Mouse (Mus musculus): ENCODE results near the gene Fcna. TPM values are rescaled to one million over a fixed set of nuclear protein-coding genes. Genes with fewer than 3 reads are reported as not detected.

Fcna gene
- polyA plus RNA-seq, 1 experiment: not detected

DNA sequence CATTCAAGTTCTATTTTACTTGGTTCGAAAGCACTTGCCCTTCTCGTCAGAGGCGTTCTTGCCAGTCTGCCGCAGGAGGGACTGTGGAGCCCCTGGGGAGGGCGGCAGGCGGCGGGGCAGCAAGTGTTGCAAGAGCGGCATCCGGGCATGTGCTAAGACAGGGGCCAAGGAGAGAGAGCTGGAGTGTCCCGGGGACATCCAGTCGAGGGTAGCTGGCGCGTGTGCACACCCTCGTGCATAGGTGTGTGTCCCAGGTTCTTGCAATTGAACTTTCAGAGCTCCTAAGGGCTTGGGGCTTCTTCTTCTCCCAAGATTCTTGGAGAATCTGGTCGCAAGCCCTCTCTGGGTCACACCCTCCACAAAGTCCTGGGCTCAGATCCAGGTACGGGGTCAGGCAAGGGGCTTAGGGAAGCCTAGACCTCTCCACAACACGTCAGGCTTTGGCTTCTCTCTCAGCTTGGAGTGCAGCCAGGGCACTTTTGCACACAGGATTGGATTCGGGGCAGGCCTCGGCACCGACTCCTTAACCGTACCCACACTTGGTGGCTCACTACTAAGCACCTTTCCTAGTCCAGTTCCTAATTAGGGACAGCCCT is 52.3 kb downstream of the Fcna start:
- TF ChIP-seq EP300 (IDR thresholded peaks at IDR 0.05; ENCODE audit: insufficient read depth, low read depth, low read length): no peak
- no peak for TF ChIP-seq CTCF (IDR thresholded peaks at IDR 0.05; ENCODE audit: low read depth, low read length)
- no peak for TF ChIP-seq POLR2A (IDR thresholded peaks at IDR 0.05; ENCODE audit: insufficient read depth, low read length)
- H3K36me3 ChIP-seq (ENCODE audit: control insufficient read depth, insufficient read depth, low read length, poor library complexity, severe bottlenecking): no peaks in the 10 kb centered on the region
- H3K27me3 ChIP-seq (ENCODE audit: control insufficient read depth, insufficient read depth, low read length, poor library complexity, severe bottlenecking): peaks cover 5% of the 10 kb centered on the region; the same call in 1 of the 2 replicates
- no peaks in the 10 kb centered on the region for H3K9me3 ChIP-seq (replicated peaks; ENCODE audit: control insufficient read depth, insufficient read depth, low read length, poor library complexity, severe bottlenecking)
- peak overlapping the region; percentile 35 for H3K4me3 ChIP-seq (ENCODE audit: low read depth, low read length)
- H3K27ac ChIP-seq (ENCODE audit: insufficient read depth, low read length): no peak overlapping the region
- peak overlapping the region; percentile 64 for H3K9ac ChIP-seq (ENCODE audit: low read depth, poor library complexity, severe bottlenecking)
- H3K4me1 ChIP-seq (ENCODE audit: control insufficient read depth, insufficient read depth, low read length): peaks cover 2% of the 10 kb centered on the region

Other genes with a start within 250 kb of the Fcna start
- 4.2 and 5.6 TPM in 2 replicates for gene Entpd2, start 232.2 kb downstream of the Fcna start, polyA plus RNA-seq (2011; ENCODE audit: insufficient read depth, insufficient read length, low read depth, missing spikeins)
- 29.7 and 40.9 TPM in 2 replicates for gene Npdc1, start 228.7 kb downstream of the Fcna start, polyA plus RNA-seq (2011; ENCODE audit: insufficient read depth, insufficient read length, low read depth, missing spikeins)
- gene Fut7, start 204.8 kb downstream of the Fcna start, polyA plus RNA-seq (2011; ENCODE audit: insufficient read depth, insufficient read length, low read depth, missing spikeins): not detected in 2 replicates
- gene Abca2, start 199.3 kb downstream of the Fcna start, polyA plus RNA-seq (2011; ENCODE audit: insufficient read depth, insufficient read length, low read depth, missing spikeins): 14.0 and 14.2 TPM in 2 replicates
- gene Clic3, start 171.2 kb downstream of the Fcna start, polyA plus RNA-seq (2011; ENCODE audit: insufficient read depth, insufficient read length, low read depth, missing spikeins): not detected in 2 replicates
- gene Paxx, start 166.9 kb downstream of the Fcna start, polyA plus RNA-seq (2011; ENCODE audit: insufficient read depth, insufficient read length, low read depth, missing spikeins): 3.7 and 5.7 TPM in 2 replicates
- 0.57 TPM in 1 of 2 replicates, not detected in the other for gene Ptgds, start 158.0 kb downstream of the Fcna start, polyA plus RNA-seq (2011; ENCODE audit: insufficient read depth, insufficient read length, low read depth, missing spikeins)
- gene Lcn12, start 134.1 kb downstream of the Fcna start, polyA plus RNA-seq (2011; ENCODE audit: insufficient read depth, insufficient read length, low read depth, missing spikeins): not detected in 2 replicates
- gene Fbxw5, start 127.3 kb downstream of the Fcna start, polyA plus RNA-seq (2011; ENCODE audit: insufficient read depth, insufficient read length, low read depth, missing spikeins): 16.4 and 18.4 TPM in 2 replicates
- gene C8g, start 126.3 kb downstream of the Fcna start, polyA plus RNA-seq (2011; ENCODE audit: insufficient read depth, insufficient read length, low read depth, missing spikeins): 3.5 and 4.9 TPM in 2 replicates
- 9.4 and 9.8 TPM in 2 replicates for gene Traf2, start 81.1 kb downstream of the Fcna start, polyA plus RNA-seq (2011; ENCODE audit: insufficient read depth, insufficient read length, low read depth, missing spikeins)
- 107 and 122 TPM in 2 replicates for gene Edf1, start 70.2 kb downstream of the Fcna start, polyA plus RNA-seq (2011; ENCODE audit: insufficient read depth, insufficient read length, low read depth, missing spikeins)
- gene Mamdc4, start 53.2 kb downstream of the Fcna start, polyA plus RNA-seq (2011; ENCODE audit: insufficient read depth, insufficient read length, low read depth, missing spikeins): 0.65 and 3.7 TPM in 2 replicates
- gene Phpt1, start 52.8 kb downstream of the Fcna start, polyA plus RNA-seq (2011; ENCODE audit: insufficient read depth, insufficient read length, low read depth, missing spikeins): 37.0 and 47.9 TPM in 2 replicates
- gene Ajm1, start 46.3 kb downstream of the Fcna start, polyA plus RNA-seq (2011; ENCODE audit: insufficient read depth, insufficient read length, low read depth, missing spikeins): 0.55 and 0.70 TPM in 2 replicates
- 72.5 and 80.2 TPM in 2 replicates for gene Rabl6, start 19.5 kb downstream of the Fcna start, polyA plus RNA-seq (2011; ENCODE audit: insufficient read depth, insufficient read length, low read depth, missing spikeins)
- gene Ccdc183, start 10.4 kb downstream of the Fcna start, polyA plus RNA-seq (2011; ENCODE audit: insufficient read depth, insufficient read length, low read depth, missing spikeins): not detected in 2 replicates
- gene Tmem141, start 6.0 kb downstream of the Fcna start, polyA plus RNA-seq (2011; ENCODE audit: insufficient read depth, insufficient read length, low read depth, missing spikeins): 12.3 and 13.4 TPM in 2 replicates
- not detected in 2 replicates for gene Lcn8, start 25.1 kb upstream of the Fcna start, polyA plus RNA-seq (2011; ENCODE audit: insufficient read depth, insufficient read length, low read depth, missing spikeins)
- not detected in 2 replicates for gene Lcn5, start 29.9 kb upstream of the Fcna start, polyA plus RNA-seq (2011; ENCODE audit: insufficient read depth, insufficient read length, low read depth, missing spikeins)
- gene Lcn6, start 48.8 kb upstream of the Fcna start, polyA plus RNA-seq (2011; ENCODE audit: insufficient read depth, insufficient read length, low read depth, missing spikeins): not detected in 2 replicates
- gene Lcn10, start 54.7 kb upstream of the Fcna start, polyA plus RNA-seq (2011; ENCODE audit: insufficient read depth, insufficient read length, low read depth, missing spikeins): not detected in 2 replicates
- not detected in 2 replicates for gene Obp2a, start 72.0 kb upstream of the Fcna start, polyA plus RNA-seq (2011; ENCODE audit: insufficient read depth, insufficient read length, low read depth, missing spikeins)
- 10.5 and 17.0 TPM in 2 replicates for gene Bmyc, start 78.7 kb upstream of the Fcna start, polyA plus RNA-seq (2011; ENCODE audit: insufficient read depth, insufficient read length, low read depth, missing spikeins)
- gene Obp2b, start 109.0 kb upstream of the Fcna start, polyA plus RNA-seq (2011; ENCODE audit: insufficient read depth, insufficient read length, low read depth, missing spikeins): not detected in 2 replicates
- not detected in 2 replicates for gene Lcn3, start 137.5 kb upstream of the Fcna start, polyA plus RNA-seq (2011; ENCODE audit: insufficient read depth, insufficient read length, low read depth, missing spikeins)
- not detected in 2 replicates for gene Lcn11, start 149.0 kb upstream of the Fcna start, polyA plus RNA-seq (2011; ENCODE audit: insufficient read depth, insufficient read length, low read depth, missing spikeins)
- gene Gm13539, start 154.2 kb upstream of the Fcna start, polyA plus RNA-seq (2011; ENCODE audit: insufficient read depth, insufficient read length, low read depth, missing spikeins): not detected in 2 replicates
- gene Glt6d1, start 187.8 kb upstream of the Fcna start, polyA plus RNA-seq (2011; ENCODE audit: insufficient read depth, insufficient read length, low read depth, missing spikeins): not detected in 2 replicates
- gene Lcn9, start 195.1 kb upstream of the Fcna start, polyA plus RNA-seq (2011; ENCODE audit: insufficient read depth, insufficient read length, low read depth, missing spikeins): not detected in 2 replicates
- not detected in 2 replicates for gene Sohlh1, start 219.2 kb upstream of the Fcna start, polyA plus RNA-seq (2011; ENCODE audit: insufficient read depth, insufficient read length, low read depth, missing spikeins)
- gene Kcnt1, start 235.7 kb upstream of the Fcna start, polyA plus RNA-seq (2011; ENCODE audit: insufficient read depth, insufficient read length, low read depth, missing spikeins): 0.54 and 1.0 TPM in 2 replicates